Mouse (Mus musculus): ENCODE results near the gene Pias1.

- TF ChIP-seq CTCF (IDR thresholded peaks at IDR 0.05; ENCODE audit: insufficient read depth, low read depth, low read length) (peak; percentile 56; the same call in 1 of the 2 replicates), POLR2A (IDR thresholded peaks at IDR 0.05; ENCODE audit: insufficient read depth, low read depth, low read length) (peak; percentile 51; the same call in 1 of the 2 replicates)
Measured at GRCm38 (mm10) chr9:62828662-62829086, 159.1 kb downstream of the Pias1 start.
